Comparison of ENCODE assay signal across 10 mouse cellular contexts in the genomic region with DNA sequence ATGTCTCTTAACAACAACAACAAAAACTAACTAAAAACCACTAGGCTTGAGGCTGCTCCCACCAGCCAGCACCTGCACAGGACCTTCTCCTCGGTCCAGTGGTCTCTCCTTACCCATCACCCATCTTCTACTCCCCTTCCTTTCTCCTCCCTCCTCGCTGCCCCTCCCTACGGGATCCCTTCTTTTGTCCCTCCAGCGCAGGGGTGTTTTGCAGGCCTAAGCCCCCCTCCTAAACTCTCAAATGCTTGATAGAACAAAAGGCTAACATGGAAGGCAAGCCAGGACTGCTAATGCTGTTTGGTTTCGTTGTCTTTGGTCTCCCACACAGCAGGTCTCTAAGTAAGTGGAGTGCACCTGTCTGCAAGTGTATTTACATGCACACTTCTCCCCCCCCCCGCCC. TPM values are rescaled to one million over a fixed set of nuclear protein-coding genes. Genes with fewer than 3 reads are reported as not detected.
DNase-seq lines count a peak whose midpoint lies in the region; ATAC-seq and TF ChIP-seq lines count a peak whose summit lies in the region.
"Had no signal": no experiment of that assay in that cellular context is flagged by ENCODE, and none has a peak within 500 bp of the region (broad histone marks: within the 10 kb centered on the region; RNA-seq: fewer than 3 reads in every experiment).

No protein-coding gene starts in this region.

- H3K4me2 ChIP-seq in lung, embryonic 14.5 days: peak overlapping the region; percentile 52
- H3K4me2 ChIP-seq in embryonic facial prominence, embryonic 15.5 days (replicated peaks): 0 out of 2 replicates have a peak overlapping the region, but pooled peaks have one; percentile 21
- H3K4me2 ChIP-seq in hindbrain, embryonic 11.5 days (replicated peaks; ENCODE audit: low read depth, low read length): no peak overlapping the region
- no peak overlapping the region for H3K4me2 ChIP-seq in midbrain, embryonic 16.5 days (ENCODE audit: low read length)

- no peaks in the 10 kb centered on the region for H3K36me3 ChIP-seq in lung, embryonic 14.5 days (ENCODE audit: insufficient read depth)
- H3K36me3 ChIP-seq in embryonic facial prominence, embryonic 15.5 days: no peaks in the 10 kb centered on the region
- no peaks in the 10 kb centered on the region for H3K36me3 ChIP-seq in hindbrain, embryonic 11.5 days (ENCODE audit: control insufficient read depth, insufficient read depth, low read length)
- H3K36me3 ChIP-seq in midbrain, embryonic 16.5 days (ENCODE audit: control insufficient read depth, insufficient read depth, low read length): no peaks in the 10 kb centered on the region

- 31% methylated on average over 6 of the region's 6 CpGs for WGBS in lung, embryonic 14.5 days
- 28% methylated on average over 6 of the region's 6 CpGs for WGBS in embryonic facial prominence, embryonic 15.5 days
- 5% methylated on average over 6 of the region's 6 CpGs for WGBS in hindbrain, embryonic 11.5 days
- 11% methylated on average over 6 of the region's 6 CpGs for WGBS in midbrain, embryonic 16.5 days

- H3K9ac ChIP-seq in lung, embryonic 14.5 days: no peak overlapping the region
- no peak overlapping the region for H3K9ac ChIP-seq in embryonic facial prominence, embryonic 15.5 days
- peak overlapping the region; percentile 12; the same call in 1 of the 2 replicates for H3K9ac ChIP-seq in hindbrain, embryonic 11.5 days (ENCODE audit: low read depth, low read length)
- H3K9ac ChIP-seq in midbrain, embryonic 16.5 days (ENCODE audit: low read depth, low read length): peak overlapping the region; percentile 12; the same call in 1 of the 2 replicates

- 0 out of 2 replicates have a peak, but pooled peaks have one; percentile 9 for ATAC-seq in lung, embryonic 14.5 days (ENCODE audit: insufficient read depth)
- ATAC-seq in embryonic facial prominence, embryonic 15.5 days (ENCODE audit: insufficient number of reproducible peaks, low FRiP score, low TSS enrichment, low read depth): no peak
- no peak for ATAC-seq in hindbrain, embryonic 11.5 days (ENCODE audit: low FRiP score)
- ATAC-seq in midbrain, embryonic 16.5 days: no peak
- ATAC-seq: inflammation-experienced regulatory T-cells, adult 6 months had no signal

- no peak overlapping the region for H3K4me3 ChIP-seq in lung, embryonic 14.5 days (ENCODE audit: low read depth, low read length)
- no peak overlapping the region for H3K4me3 ChIP-seq in embryonic facial prominence, embryonic 15.5 days (replicated peaks)
- no peak overlapping the region for H3K4me3 ChIP-seq in hindbrain, embryonic 11.5 days (ENCODE audit: low read depth, low read length)
- H3K4me3 ChIP-seq in midbrain, embryonic 16.5 days (ENCODE audit: low read depth, low read length): no peak overlapping the region

- no peaks in the 10 kb centered on the region for H3K9me3 ChIP-seq in lung, embryonic 14.5 days (ENCODE audit: low read depth, low read length)
- no peaks in the 10 kb centered on the region for H3K9me3 ChIP-seq in embryonic facial prominence, embryonic 15.5 days (replicated peaks)
- H3K9me3 ChIP-seq in hindbrain, embryonic 11.5 days (ENCODE audit: control insufficient read depth, low read length): no peaks in the 10 kb centered on the region
- no peaks in the 10 kb centered on the region for H3K9me3 ChIP-seq in midbrain, embryonic 16.5 days (replicated peaks; ENCODE audit: control insufficient read depth, low read length, poor library complexity, severe bottlenecking)

- no peak overlapping the region; the same call in 1 of the 2 replicates for H3K27ac ChIP-seq in lung, embryonic 14.5 days (ENCODE audit: low read depth)
- no peak overlapping the region for H3K27ac ChIP-seq in embryonic facial prominence, embryonic 15.5 days (replicated peaks)
- H3K27ac ChIP-seq in hindbrain, embryonic 11.5 days (ENCODE audit: low read depth, low read length): peak overlapping the region; percentile 65
- peak overlapping the region; percentile 51 for H3K27ac ChIP-seq in midbrain, embryonic 16.5 days (ENCODE audit: low read length)

- DNase-seq in lung, embryonic 14.5 days: no peak
- no peak for DNase-seq in lung, postnatal 25 days (ENCODE audit: low spot score)
- peak; percentile 36 for DNase-seq in hindbrain, embryonic 11.5 days (ENCODE audit: low spot score)
- DNase-seq in spleen, adult 12 weeks (ENCODE audit: low spot score): no peak
- DNase-seq in thymus, postnatal 36 days: no peak
- DNase-seq: adrenal gland, postnatal 25 days; cerebellum, adult 9-10 months had no signal

- peaks cover 9% of the 10 kb centered on the region for H3K27me3 ChIP-seq in lung, embryonic 14.5 days (ENCODE audit: insufficient read depth, low read length)
- peaks cover 17% of the 10 kb centered on the region for H3K27me3 ChIP-seq in embryonic facial prominence, embryonic 15.5 days
- H3K27me3 ChIP-seq in hindbrain, embryonic 11.5 days (ENCODE audit: control insufficient read depth, insufficient read depth, low read length): no peaks in the 10 kb centered on the region
- H3K27me3 ChIP-seq in midbrain, embryonic 16.5 days (ENCODE audit: control insufficient read depth, insufficient read depth, low read depth, low read length): no peaks in the 10 kb centered on the region

- TF ChIP-seq CTCF in lung, embryonic 14.5 days (IDR thresholded peaks at IDR 0.05; ENCODE audit: low read depth): no peak

- H3K4me1 ChIP-seq in lung, embryonic 14.5 days (ENCODE audit: insufficient read depth): no peaks in the 10 kb centered on the region
- H3K4me1 ChIP-seq in embryonic facial prominence, embryonic 15.5 days: peaks cover 14% of the 10 kb centered on the region
- peaks cover 5% of the 10 kb centered on the region for H3K4me1 ChIP-seq in hindbrain, embryonic 11.5 days (replicated peaks; ENCODE audit: control insufficient read depth, insufficient read depth, low read length)
- peaks cover 20% of the 10 kb centered on the region for H3K4me1 ChIP-seq in midbrain, embryonic 16.5 days (ENCODE audit: control insufficient read depth, insufficient read depth, low read length)

RNA-seq across cellular contexts. Expression of a gene that starts 44.1 kb away (rescaled TPM):
- polyA plus RNA-seq in lung, embryonic 14.5 days (2014; fragmentation: Nextera tagmentation; extraction: Ambion mirVana): 18.8 and 20.6 TPM in 2 replicates
- 20.2 and 20.9 TPM in 2 replicates for polyA plus RNA-seq in embryonic facial prominence, embryonic 15.5 days (2015; fragmentation: Nextera tagmentation; extraction: Ambion mirVana)
- 14.0 and 14.2 TPM in 2 replicates for polyA plus RNA-seq in hindbrain, embryonic 11.5 days (2014; fragmentation: Nextera tagmentation; extraction: Ambion mirVana)
- polyA plus RNA-seq in midbrain, embryonic 16.5 days (2015; fragmentation: Nextera tagmentation; extraction: Ambion mirVana): 31.2 and 33.3 TPM in 2 replicates

Comparison
In these comparisons a context has a peak if more than half of its experiments do, and no peak if none do; other contexts are left out.
1. H3K27ac ChIP-seq: peak in hindbrain, embryonic 11.5 days (single experiment) and midbrain, embryonic 16.5 days (single experiment); none in lung, embryonic 14.5 days (single experiment) and embryonic facial prominence, embryonic 15.5 days (single experiment).
2. H3K4me2 ChIP-seq: peak in lung, embryonic 14.5 days (single experiment) and embryonic facial prominence, embryonic 15.5 days (single experiment); none in hindbrain, embryonic 11.5 days (single experiment) and midbrain, embryonic 16.5 days (single experiment).
3. H3K9ac ChIP-seq: peak in hindbrain, embryonic 11.5 days (single experiment) and midbrain, embryonic 16.5 days (single experiment); none in lung, embryonic 14.5 days (single experiment) and embryonic facial prominence, embryonic 15.5 days (single experiment).